Mouse (Mus musculus) cortical plate, adult 2 months (tissue): ENCODE measurements around the gene Asb16.

Experiments used
- CTCF ChIP-seq: fragments of 200-500 bp; IDR thresholded peaks from 2 replicates; pipeline ENCODE4 v1.5.1; 2011; ENCODE audit warnings: mild to moderate bottlenecking, control low read depth, low read length; ENCODE audit not compliant: insufficient read depth; ENCODE audit errors: extremely low read depth
- POLR2A ChIP-seq: fragments of 200-500 bp; IDR thresholded peaks from 2 replicates; pipeline ENCODE4 v1.6.1; 2011; ENCODE audit warnings: mild to moderate bottlenecking, low read length, control low read depth; ENCODE audit not compliant: insufficient read depth; ENCODE audit errors: extremely low read depth

DNA sequence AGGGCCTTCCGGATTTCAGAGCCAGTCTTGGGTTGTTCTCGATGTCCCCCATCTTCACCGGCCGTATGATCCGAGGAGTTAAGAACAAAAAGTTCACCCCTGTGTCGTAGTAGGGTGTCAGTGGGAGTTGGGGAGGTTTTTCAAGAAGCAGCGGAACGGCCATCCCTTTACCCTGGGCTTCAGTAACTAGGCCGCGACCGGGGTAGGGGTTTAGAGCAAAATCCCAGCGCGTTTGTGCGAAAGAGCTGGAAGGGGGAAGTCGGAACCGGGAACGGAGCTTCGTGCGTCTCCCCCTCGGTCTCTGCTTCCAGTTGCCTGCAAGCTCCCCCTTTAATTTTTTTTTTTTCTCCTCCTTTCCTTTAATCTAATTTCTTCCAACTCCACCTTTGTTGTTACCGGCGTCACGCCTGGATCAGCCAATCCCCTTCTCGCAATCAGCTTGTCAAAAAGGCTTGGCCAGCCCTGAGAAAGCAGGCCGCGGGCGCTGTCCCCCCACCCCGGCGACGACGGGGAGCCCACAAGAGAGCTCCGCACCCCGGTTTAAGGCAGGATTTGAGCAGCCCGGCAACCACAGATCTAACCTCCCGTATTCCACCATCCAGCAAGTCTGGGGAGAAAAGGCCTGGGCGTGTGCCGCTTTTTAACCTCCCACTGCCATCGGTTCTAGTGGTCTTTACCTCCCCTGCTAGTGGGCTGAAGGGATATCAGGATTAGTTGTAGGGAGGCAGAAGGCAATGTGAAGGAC lies 51.6 kb downstream of the Asb16 start:
- TF ChIP-seq CTCF: no peak
- peak; percentile 97 for TF ChIP-seq POLR2A
